Mouse (Mus musculus): Measurements from ENCODE around the gene Trim46. TPM values are rescaled to one million over a fixed set of nuclear protein-coding genes. Genes with fewer than 3 reads are reported as not detected.
A peak's percentile ranks its signal among the peaks of the same experiment; 100 is the strongest.
"Not testable (repeated sequence)": the region's sequence is repeated elsewhere in the genome, so short reads cannot be mapped to it uniquely, and the experiment has no call there.

The Trim46 gene
- polyA plus RNA-seq, 1 experiment from 2014 or later: 32.4 TPM

DNA sequence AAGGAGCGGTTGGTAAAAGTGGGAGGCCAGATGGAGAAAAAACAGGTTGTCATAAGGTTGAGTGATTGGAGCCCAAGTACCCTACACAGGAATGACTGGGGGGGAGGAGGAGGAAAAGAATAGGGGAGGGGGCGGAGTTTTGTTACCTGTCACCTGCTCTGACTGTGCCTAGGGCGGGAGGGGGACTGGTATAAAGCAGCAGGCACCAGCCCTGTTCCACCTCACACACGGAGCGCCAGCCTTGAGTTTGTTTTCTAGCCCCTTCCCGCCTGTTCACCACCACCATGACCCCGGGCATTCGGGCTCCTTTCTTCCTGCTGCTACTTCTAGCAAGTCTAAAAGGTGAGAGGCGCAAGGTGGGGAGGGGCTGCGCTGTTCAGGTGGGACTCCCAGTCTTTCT is 17.3 kb downstream of the Trim46 start, which contains the start of gene Muc1:
TSS of gene Muc1 (plus strand) at position 222 of the 400 bp plus-strand sequence.
- Histone ChIP-seq H3K4me2 (replicated peaks) (peak within 1 kb of the TSS; percentile 85), H3K9me3 (no peaks in the 10 kb centered on the region), H3K27me3 (replicated peaks) (no peaks in the 10 kb centered on the region; the same call in 1 of the 2 replicates), H3K36me3 (peaks cover 15% of the 10 kb centered on the region), H3K4me1 (peaks cover 52% of the 10 kb centered on the region), H3K27ac (no peak within 1 kb of the TSS; the same call in 1 of the 2 replicates), H3K9ac (0 out of 2 replicates have a peak within 1 kb of the TSS, but pooled peaks have one; percentile 17), H3K4me3 (peak within 1 kb of the TSS; percentile 64)
- 32% methylated on average over 10 of the region's 10 CpGs for WGBS
- no peak for ATAC-seq (ENCODE audit: low FRiP score, low read depth)

DNA sequence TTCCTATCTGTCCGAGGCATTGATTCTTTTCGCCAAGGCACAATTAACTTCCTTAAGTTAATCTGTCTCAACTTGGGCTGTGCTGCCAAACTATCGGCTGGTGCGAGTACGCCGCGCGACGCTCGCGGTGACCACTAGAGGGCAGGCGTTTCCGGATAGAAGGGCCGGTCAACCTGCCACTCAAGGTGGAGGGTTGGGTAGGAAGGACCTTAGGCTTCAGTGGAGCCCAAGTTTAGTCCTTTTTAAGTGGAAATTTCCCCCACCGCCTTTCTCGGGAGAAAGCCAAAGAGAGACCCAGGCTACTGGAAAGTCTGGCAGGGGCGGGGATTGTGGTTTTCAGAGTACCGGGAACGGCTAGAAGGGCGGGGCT is 17.9 kb downstream of the Trim46 start:
- H3K36me3 ChIP-seq: peaks cover 15% of the 10 kb centered on the region
- H3K4me3 ChIP-seq: peak overlapping the region; percentile 64
- peak; percentile 26; the same call in 1 of the 2 replicates for ATAC-seq (ENCODE audit: low FRiP score, low read depth)
- no peaks in the 10 kb centered on the region; the same call in 1 of the 2 replicates for H3K27me3 ChIP-seq (replicated peaks)
- WGBS: under 1% methylated on average over 20 of the region's 20 CpGs
- peaks cover 59% of the 10 kb centered on the region for H3K4me1 ChIP-seq
- H3K9ac ChIP-seq: 0 out of 2 replicates have a peak overlapping the region, but pooled peaks have one; percentile 17
- H3K9me3 ChIP-seq: no peaks in the 10 kb centered on the region
- peak overlapping the region; percentile 85 for H3K4me2 ChIP-seq (replicated peaks)
- H3K27ac ChIP-seq: no peak overlapping the region

DNA sequence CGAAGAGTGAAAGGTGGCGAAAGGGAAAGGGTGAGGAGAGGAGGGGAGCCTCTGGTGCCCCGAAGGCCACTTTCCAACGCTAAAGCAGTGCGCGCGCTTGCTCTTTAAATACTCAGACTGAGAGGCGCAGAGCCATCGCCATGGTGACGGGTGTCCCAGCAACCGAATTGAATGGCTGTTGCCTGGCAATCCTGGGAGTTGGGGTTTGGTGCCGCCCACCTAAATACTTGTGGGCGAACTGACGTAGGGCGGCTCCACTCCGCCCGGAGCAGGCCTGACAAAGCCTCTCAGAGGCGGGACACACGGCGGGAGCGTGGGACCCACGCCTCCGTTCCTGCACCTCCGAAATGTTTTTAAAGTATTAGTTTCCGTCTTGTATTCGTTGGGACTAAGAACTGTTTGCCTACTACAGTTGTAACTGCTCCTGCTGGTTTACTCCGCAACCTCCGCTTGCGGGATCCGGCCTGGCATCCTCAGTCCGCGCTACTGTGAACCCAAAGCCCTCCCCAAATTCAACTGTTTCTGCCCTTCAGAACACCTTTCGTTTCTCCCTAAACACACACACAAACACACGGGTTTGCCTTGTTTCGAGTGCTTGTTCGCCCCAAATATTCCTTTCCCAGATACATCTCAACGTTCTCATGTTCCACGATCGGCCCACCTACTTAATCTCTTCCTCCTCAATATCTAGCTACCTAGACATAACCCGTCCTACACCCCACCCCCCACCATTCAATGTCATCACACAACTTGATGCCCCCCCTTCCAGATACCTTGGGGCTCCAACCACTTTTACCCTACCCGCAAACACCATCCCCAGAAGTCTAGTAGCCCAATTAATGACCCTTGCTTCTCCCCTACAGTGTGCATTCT is 18.6 kb downstream of the Trim46 start:
- 2% methylated on average over 41 of the region's 41 CpGs for WGBS
- peaks cover 65% of the 10 kb centered on the region for H3K4me1 ChIP-seq
- ATAC-seq (ENCODE audit: low FRiP score, low read depth): peak; percentile 69

DNA sequence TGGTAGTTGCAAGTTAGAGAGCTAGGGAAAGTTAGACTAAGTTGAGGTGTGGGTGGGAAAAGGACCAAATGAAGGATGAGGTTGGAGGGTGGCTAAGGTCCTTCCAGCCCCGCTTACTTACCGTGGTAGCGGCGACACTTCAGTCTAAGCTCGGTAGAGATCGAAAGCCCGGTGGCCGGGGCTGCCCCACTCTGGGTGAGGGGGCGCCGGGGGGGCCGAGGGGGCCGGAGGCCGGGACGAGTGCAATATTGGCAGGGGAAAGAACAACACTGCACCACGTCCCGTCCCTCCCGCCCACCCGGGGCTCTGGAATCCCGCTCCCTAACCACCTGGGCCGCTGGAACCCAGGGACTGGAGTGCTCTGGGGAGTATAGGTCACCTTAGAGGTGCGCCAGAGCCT is 19.2 kb downstream of the Trim46 start, which contains the start of gene Mtx1:
TSS of gene Mtx1 (minus strand) at position 189 of the 400 bp plus-strand sequence.
- Histone ChIP-seq H3K36me3 (peaks cover 22% of the 10 kb centered on the region), H3K27ac (peak within 1 kb of the TSS; percentile 80), H3K27me3 (replicated peaks) (no peaks in the 10 kb centered on the region; the same call in 1 of the 2 replicates), H3K4me3 (peak within 1 kb of the TSS; percentile 64), H3K4me2 (replicated peaks) (peak within 1 kb of the TSS; percentile 85), H3K9ac (peak within 1 kb of the TSS; percentile 77), H3K4me1 (peaks cover 65% of the 10 kb centered on the region), H3K9me3 (no peaks in the 10 kb centered on the region)
- peak; percentile 4; the same call in 1 of the 2 replicates for ATAC-seq (ENCODE audit: low FRiP score, low read depth)
- WGBS: 2% methylated on average over 21 of the region's 21 CpGs

More for the DNA sequence above, 18.6 kb downstream of the Trim46 start:
- Histone ChIP-seq H3K4me2 (replicated peaks) (peak overlapping the region; percentile 85), H3K9me3 (no peaks in the 10 kb centered on the region), H3K27me3 (replicated peaks) (no peaks in the 10 kb centered on the region; the same call in 1 of the 2 replicates), H3K4me3 (peak overlapping the region; percentile 64), H3K36me3 (peaks cover 21% of the 10 kb centered on the region), H3K9ac (peak overlapping the region; percentile 77), H3K27ac (peak overlapping the region; percentile 80)

DNA sequence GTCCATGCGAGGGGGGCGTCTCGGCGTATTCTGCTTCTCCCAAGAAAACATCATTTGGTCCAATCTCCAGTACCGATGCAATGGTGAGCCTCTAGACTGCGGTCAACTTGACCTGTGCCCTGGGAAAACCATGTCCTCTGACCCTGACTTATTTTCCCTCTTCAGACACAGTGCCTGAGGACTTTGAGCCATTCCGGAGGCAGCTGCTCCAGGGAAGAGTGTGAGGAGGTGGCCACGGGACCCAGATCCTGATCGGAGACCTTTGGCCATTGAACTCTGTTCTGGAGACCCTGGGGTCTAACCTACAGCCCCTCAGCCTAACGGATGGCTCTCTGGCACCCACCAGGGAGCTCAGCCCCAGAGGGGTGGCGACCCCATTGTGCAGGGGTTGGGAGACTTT is 19.7 kb downstream of the Trim46 start:
- 3% methylated on average over 11 of the region's 11 CpGs for WGBS
- Histone ChIP-seq H3K4me3 (peak overlapping the region; percentile 64), H3K27me3 (replicated peaks) (no peaks in the 10 kb centered on the region; the same call in 1 of the 2 replicates), H3K4me2 (replicated peaks) (peak overlapping the region; percentile 85), H3K9ac (peak overlapping the region; percentile 77), H3K27ac (peak overlapping the region; percentile 80), H3K36me3 (peaks cover 22% of the 10 kb centered on the region), H3K4me1 (peaks cover 65% of the 10 kb centered on the region), H3K9me3 (no peaks in the 10 kb centered on the region)
- ATAC-seq (ENCODE audit: low FRiP score, low read depth): 0 out of 2 replicates have a peak, but pooled peaks have one; percentile 1

DNA sequence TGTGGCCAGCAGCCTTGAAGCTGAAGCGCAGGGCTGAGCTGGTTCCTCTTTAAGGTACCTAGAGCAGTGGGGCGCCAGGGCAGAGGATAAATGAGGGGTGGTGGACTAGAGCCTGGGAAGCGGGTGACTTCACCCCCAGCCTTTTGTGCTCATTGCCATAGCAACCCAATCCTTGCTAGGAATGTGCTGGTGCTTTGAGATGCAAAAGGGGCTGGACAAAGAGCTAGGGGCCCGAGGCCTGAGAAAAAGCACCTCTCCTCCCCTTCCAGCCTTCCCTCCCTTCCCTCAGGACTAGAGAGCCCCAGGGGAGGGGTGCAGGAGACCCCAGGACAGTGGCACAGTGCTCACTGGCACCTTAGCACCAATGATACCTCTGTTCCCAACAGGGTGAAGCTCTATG is 20.2 kb downstream of the Trim46 start:
- Histone ChIP-seq H3K9me3 (no peaks in the 10 kb centered on the region), H3K4me1 (peaks cover 65% of the 10 kb centered on the region), H3K4me3 (peak overlapping the region; percentile 64), H3K4me2 (replicated peaks) (peak overlapping the region; percentile 85), H3K9ac (peak overlapping the region; percentile 77), H3K27ac (peak overlapping the region; percentile 80; the same call in 1 of the 2 replicates), H3K27me3 (replicated peaks) (no peaks in the 10 kb centered on the region; the same call in 1 of the 2 replicates), H3K36me3 (peaks cover 23% of the 10 kb centered on the region)
- 19% methylated on average over 4 of the region's 4 CpGs for WGBS
- ATAC-seq (ENCODE audit: low FRiP score, low read depth): peak; percentile 65

DNA sequence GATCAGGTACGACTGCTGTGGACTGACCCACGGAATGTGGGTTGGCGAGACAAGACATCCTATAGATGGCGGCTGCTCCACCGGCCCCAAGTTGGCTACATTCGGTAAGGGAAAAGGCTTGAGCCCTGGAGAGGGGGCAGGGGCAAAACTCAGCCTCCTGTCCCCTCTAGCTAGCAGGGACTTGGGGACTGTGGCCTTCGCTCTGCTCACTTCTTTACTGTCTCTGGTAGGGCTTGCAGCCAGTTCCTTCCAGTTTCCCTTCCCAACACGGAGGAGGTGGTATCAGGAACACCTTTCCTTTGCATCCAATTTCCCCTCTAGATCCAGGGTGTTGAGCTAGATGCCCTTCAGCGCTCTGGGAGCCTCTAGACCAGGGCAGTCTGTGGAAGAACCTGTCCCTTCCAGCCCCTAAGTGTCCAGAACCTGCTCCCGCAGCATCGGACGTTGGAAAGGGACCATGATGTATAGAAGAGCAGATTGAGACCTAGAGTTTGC is 20.7 kb downstream of the Trim46 start:
- Histone ChIP-seq H3K9ac (peak overlapping the region; percentile 77), H3K27ac (peak overlapping the region; percentile 80; the same call in 1 of the 2 replicates), H3K27me3 (replicated peaks) (no peaks in the 10 kb centered on the region; the same call in 1 of the 2 replicates), H3K4me2 (replicated peaks) (peak overlapping the region; percentile 85), H3K4me1 (peaks cover 65% of the 10 kb centered on the region), H3K9me3 (no peaks in the 10 kb centered on the region), H3K36me3 (peaks cover 24% of the 10 kb centered on the region), H3K4me3 (peak overlapping the region; percentile 64)
- 23% methylated on average over 12 of the region's 12 CpGs for WGBS
- no peak for ATAC-seq (ENCODE audit: low FRiP score, low read depth)

DNA sequence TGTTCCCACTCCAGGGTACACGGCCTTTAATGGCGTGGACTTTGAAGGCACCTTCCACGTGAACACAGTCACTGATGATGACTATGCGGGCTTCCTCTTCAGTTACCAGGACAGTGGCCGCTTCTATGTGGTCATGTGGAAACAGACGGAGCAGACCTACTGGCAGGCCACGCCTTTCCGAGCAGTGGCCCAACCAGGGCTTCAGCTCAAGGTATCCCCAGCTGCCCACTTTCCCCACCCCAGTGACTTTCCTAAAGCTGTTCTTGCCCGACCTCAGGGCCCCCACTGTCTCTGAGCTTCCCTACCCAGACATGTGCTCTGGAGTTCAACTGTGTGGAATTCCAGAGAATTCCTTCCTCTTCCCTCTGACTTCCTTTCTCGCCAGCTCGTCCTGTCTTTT is 21.3 kb downstream of the Trim46 start:
- Histone ChIP-seq H3K36me3 (peaks cover 24% of the 10 kb centered on the region), H3K9me3 (no peaks in the 10 kb centered on the region), H3K27me3 (replicated peaks) (no peaks in the 10 kb centered on the region), H3K9ac (peak overlapping the region; percentile 77), H3K4me2 (replicated peaks) (peak overlapping the region; percentile 85), H3K27ac (peak overlapping the region; percentile 80; the same call in 1 of the 2 replicates), H3K4me1 (peaks cover 65% of the 10 kb centered on the region), H3K4me3 (peak overlapping the region; percentile 64)
- 49% methylated on average over 11 of the region's 11 CpGs for WGBS
- no peak for ATAC-seq (ENCODE audit: low FRiP score, low read depth)

DNA sequence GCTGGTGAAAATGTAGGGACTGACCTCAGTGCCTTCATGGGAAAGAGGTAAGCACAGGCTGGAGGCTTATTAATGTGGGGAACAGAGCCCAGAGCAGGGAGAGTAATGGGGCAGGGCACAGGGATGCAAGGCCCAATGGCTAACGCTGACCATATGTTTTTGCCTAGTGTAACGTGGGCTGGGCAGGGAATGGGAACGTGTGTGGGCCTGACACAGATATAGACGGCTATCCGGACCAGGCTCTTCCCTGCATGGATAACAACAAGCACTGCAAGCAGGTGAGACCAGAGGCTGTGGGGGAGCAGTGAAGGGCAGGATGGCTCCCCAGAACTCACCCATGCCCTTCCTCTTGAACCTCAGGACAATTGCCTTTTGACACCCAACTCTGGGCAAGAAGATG is 24.9 kb downstream of the Trim46 start:
- WGBS: 77% methylated on average over 5 of the region's 5 CpGs
- Histone ChIP-seq H3K4me3 (no peak overlapping the region), H3K36me3 (peaks cover 32% of the 10 kb centered on the region), H3K27ac (no peak overlapping the region), H3K4me1 (peaks cover 36% of the 10 kb centered on the region), H3K4me2 (replicated peaks) (no peak overlapping the region), H3K9me3 (no peaks in the 10 kb centered on the region), H3K27me3 (replicated peaks) (no peaks in the 10 kb centered on the region), H3K9ac (no peak overlapping the region)
- ATAC-seq (ENCODE audit: low FRiP score, low read depth): no peak

DNA sequence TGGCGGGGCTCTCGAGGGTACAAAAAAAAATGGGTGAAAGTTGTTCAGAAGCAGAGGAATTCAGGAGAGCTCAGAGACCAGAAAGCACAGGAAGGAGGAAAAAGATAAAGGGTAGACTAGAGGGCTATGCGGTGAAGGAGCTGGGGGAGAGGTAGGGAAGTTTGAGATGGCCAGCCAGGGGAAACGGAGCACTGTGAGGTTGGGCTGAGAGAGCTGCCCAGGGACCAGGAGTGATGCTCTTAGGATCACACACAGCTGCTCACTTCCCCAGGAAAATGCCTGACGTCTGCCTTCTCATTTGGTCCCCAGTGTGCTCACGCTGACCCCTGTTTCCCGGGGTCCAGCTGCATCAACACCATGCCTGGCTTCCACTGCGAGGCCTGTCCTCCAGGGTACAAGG is 26.6 kb downstream of the Trim46 start:
- Histone ChIP-seq H3K27ac (no peak overlapping the region), H3K4me2 (replicated peaks) (no peak overlapping the region), H3K27me3 (replicated peaks) (no peaks in the 10 kb centered on the region), H3K4me1 (peaks cover 36% of the 10 kb centered on the region), H3K36me3 (peaks cover 31% of the 10 kb centered on the region), H3K9me3 (no peaks in the 10 kb centered on the region), H3K4me3 (no peak overlapping the region), H3K9ac (no peak overlapping the region)
- ATAC-seq (ENCODE audit: low FRiP score, low read depth): no peak
- WGBS: 50% methylated on average over 8 of the region's 8 CpGs

DNA sequence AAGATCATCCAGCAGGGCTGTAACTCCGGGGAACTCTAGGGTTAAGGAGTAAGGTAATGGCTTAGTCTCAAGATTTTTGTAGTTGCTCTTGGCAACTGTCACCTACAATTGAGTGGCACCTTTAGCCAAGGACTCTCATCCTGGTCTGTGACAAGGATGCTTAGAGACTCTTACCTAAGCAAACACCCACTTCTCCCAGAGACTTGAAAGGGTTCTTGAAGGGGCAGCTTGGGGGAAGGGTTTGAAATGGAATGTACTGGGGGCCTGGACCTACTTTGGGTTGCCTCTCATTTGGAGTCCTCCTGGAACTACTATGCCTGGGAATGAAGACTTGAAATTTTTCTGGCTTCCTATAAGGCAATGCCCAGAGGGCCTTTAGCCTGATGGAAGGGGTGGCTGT is 27.8 kb downstream of the Trim46 start:
- H3K27me3 ChIP-seq (replicated peaks): no peaks in the 10 kb centered on the region
- 81% methylated on average over 1 of the region's 1 CpGs for WGBS
- no peak overlapping the region for H3K9ac ChIP-seq
- H3K36me3 ChIP-seq: peaks cover 18% of the 10 kb centered on the region; the same call in 1 of the 2 replicates
- no peak overlapping the region for H3K27ac ChIP-seq
- peaks cover 27% of the 10 kb centered on the region for H3K4me1 ChIP-seq
- no peak overlapping the region for H3K4me3 ChIP-seq
- ATAC-seq (ENCODE audit: low FRiP score, low read depth): no peak
- H3K4me2 ChIP-seq (replicated peaks): no peak overlapping the region
- no peaks in the 10 kb centered on the region for H3K9me3 ChIP-seq

DNA sequence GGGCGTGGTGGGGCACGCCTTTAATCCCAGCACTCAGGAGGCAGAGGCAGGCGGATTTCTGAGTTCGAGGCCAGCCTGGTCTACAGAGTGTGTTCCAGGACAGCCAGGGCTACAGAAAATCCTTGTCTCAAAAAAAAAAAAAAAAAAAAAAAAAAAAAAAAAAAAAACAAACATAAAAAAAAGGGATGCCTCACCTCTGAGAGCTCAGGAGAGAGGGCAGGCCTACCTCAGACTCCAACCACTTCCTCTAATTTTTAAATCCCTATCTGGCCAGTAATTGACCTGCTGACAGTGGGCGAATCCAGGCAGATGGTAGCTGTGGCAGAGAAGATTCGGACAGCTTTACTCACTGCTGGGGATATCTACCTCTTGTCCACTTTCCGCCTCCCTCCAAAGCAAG is 29.7 kb downstream of the Trim46 start:
- Histone ChIP-seq H3K4me2 (replicated peaks) (peak overlapping the region; percentile 73), H3K4me1 (peaks cover 29% of the 10 kb centered on the region), H3K36me3 (peaks cover 10% of the 10 kb centered on the region; the same call in 1 of the 2 replicates)
- H3K27me3 ChIP-seq (replicated peaks); H3K9me3 ChIP-seq; H3K9ac ChIP-seq; H3K4me3 ChIP-seq; ATAC-seq (ENCODE audit: low FRiP score, low read depth); H3K27ac ChIP-seq: not testable (repeated sequence)
- WGBS: 73% methylated on average over 7 of the region's 7 CpGs
